Mouse (Mus musculus): Measurements from ENCODE around the gene Med12l.
"Not testable (repeated sequence)": the region's sequence is repeated elsewhere in the genome, so short reads cannot be mapped to it uniquely, and the experiment has no call there.

The Med12l gene

DNA sequence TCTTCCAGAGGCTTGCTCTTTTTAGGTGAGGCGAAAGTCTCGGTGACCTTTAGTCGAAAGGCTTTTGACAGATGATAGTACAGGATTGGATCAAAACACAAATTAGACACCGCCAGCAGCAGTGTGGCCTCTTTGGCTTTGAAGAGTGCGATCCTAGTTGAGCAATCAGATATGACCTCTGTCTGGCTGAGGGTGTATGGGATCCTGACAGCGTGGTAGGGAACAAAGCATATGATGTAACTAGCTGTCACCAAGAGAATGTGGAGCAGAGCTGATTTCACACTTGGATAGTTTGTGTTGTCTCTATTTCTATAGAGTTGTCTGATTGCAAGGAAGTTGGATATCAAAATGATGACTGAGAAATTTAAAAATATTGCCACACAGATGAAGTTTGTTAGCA is 91.8 kb downstream of the Med12l start:
- in situ Hi-C loops (cut with MboI, MseI): loop anchor here (25.0 kb wide), 2 partner anchors 1015 to 1390 kb away; no protein-coding TSS in a partner anchor

DNA sequence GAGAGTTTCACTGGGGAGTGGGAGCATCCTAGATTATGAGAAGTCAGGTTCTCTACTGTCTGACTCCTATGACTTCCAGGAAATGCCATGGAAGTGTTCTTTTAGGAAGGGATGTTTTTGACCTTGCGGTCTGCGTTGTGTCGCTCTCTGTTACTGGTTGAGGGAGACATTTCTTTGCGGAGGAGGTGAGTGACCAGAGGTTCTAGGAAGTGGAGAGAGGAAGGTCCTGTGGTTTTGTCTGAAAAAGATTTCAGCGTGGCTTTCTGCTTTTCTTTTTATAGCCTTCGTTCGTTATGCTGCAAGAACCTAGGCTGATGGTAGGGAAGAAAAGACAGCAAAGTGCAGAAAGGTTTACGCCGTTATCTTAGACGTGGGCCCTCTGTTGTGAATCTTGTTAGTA is 92.9 kb downstream of the Med12l start:
- in situ Hi-C loops (cut with MboI, MseI): loop anchor here (25.0 kb wide), 2 partner anchors 1014 to 1389 kb away; no protein-coding TSS in a partner anchor

GRCm38 (mm10) chr3:59101218-59101986 is 95.8 kb downstream of the Med12l start, which contains the start of gene Gpr171:
TSS of gene Gpr171 (minus strand) at chr3:59101821.
- in situ Hi-C loops (cut with MboI, MseI): no loop called here

GRCm38 (mm10) chr3:59102146-59102545 is 96.5 kb downstream of the Med12l start:
- in situ Hi-C loops (cut with MboI, MseI): no loop called here

DNA sequence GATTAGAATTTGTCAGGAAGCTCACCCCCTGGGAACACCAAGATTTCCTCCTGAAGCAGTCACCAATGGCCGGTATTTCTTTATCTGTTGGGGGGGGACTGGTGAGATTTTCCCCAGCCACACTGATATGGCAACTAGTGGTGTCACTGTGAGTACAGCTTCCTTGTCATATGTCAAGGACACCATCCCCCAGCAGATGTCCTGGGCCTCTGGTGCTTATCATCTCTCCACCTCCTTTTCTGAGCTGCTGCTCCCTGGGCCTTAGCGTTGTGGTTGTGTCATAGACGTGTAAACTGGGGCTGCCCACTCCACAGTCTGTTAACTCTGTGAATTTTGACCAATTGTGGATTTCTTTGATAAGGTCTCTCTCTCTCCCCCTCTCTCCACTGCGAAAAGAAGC is 98.8 kb downstream of the Med12l start:
- in situ Hi-C loops (cut with MboI, MseI): no loop called here

DNA sequence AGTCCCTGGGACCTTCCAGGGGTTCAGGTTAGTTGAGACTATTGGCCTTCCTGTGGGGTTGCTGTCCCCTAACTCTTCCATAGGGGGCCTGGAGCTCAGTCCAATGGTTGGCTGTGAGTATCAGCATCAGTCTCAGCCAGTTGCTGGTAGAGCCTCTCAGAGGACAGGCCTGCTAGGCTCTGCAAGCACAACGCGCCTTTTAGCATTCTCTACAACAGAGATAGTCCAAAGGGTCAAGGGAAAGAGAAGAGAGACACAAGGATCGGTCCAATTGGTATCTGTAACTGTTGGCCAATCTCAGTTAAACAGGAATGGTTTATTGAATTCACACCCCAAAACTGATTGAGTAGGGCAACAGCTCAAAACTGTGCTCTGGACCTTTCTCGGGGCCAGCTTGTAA is 101.8 kb downstream of the Med12l start:
- in situ Hi-C loops (cut with MboI, MseI): no loop called here

- in situ Hi-C loops (cut with MboI, MseI): not testable (repeated sequence)
These were observed 104.2 kb downstream of the Med12l start for GRCm38 (mm10) chr3:59109834-59110233.

- in situ Hi-C loops (cut with MboI, MseI): no loop called here
These were observed 106.3 kb downstream of the Med12l start for GRCm38 (mm10) chr3:59111944-59112343.

DNA sequence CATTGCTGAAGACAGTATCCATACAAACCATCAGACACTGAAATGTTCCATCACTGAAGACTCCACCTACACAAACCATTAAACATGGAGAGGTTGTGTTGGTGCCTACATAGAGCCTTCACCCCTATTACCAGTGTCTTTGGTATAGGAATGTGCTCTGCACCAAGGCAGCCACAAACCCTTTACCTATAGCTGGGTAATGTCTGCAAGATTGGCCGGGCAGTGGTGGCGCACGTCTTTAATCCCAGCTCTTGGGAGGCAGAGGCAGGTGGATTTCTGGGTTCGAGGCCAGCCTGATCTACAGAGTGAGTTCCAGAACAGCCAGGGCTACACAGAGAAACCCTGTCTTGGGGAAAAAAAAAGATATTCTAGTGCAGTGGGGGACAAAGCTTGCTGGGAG is 107.7 kb downstream of the Med12l start:
- in situ Hi-C loops (cut with MboI, MseI): not testable (repeated sequence)

DNA sequence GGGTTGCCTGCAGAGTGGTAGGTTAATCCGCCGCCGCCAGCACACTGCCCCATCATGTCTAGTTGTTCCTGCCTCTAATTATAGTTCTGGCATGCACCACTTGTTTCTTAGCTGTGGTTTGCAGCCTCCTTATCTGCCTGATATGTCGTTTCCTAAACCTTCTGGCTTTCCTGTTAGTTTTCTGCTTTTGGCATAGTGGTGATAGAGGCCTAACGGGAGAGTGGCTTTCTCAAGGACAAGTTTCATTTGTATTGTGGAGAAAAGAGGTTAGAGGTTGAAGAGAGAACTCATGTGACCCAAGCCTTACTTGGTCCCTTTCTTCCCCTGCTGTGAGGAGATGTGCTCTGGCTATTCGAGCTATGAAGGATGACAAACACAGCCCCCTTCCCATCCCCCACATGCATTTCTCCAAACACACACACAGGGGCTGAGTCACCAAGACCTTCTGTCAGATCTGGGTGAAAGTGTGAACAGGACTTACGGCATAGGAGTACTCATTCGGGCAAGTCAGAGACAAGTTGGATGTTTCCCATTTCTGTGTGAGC is 108.4 kb downstream of the Med12l start:
- in situ Hi-C loops (cut with MboI, MseI): no loop called here

GRCm38 (mm10) chr3:59121067-59121730 is 115.6 kb downstream of the Med12l start:
- in situ Hi-C loops (cut with MboI, MseI): no loop called here

DNA sequence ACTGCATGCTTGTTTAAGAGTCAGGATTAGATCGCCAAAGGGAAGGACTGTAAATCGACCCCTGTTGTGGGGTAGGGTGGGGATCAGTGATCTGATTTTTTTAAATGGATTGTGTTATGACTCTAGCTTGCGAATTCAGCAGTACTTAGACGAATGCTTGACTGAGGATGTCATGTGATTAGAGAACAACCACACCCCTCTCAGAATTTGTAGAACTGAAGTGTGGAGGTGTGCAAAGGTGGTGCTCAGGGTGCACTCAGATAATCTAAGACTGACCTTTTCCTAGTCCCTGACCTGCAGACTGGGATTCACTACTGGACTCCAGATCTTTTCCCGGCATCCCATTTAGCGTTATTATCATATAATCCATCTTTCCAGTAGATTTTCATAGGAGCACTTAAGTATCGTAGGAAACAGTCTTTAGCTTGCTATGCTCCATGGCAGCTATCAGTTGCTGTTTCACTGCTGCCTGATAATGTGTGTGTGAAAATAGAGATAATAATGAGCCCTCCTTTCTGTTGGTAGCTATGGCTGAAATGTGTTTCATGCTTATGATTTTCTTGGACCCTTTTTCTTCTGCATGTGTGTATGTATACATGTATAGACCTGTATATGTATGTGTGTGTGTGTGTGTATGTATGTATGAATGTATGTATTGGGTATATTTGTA is 116.3 kb downstream of the Med12l start:
- in situ Hi-C loops (cut with MboI, MseI): no loop called here

GRCm38 (mm10) chr3:59125022-59125421 is 119.4 kb downstream of the Med12l start:
- in situ Hi-C loops (cut with MboI, MseI): no loop called here

DNA sequence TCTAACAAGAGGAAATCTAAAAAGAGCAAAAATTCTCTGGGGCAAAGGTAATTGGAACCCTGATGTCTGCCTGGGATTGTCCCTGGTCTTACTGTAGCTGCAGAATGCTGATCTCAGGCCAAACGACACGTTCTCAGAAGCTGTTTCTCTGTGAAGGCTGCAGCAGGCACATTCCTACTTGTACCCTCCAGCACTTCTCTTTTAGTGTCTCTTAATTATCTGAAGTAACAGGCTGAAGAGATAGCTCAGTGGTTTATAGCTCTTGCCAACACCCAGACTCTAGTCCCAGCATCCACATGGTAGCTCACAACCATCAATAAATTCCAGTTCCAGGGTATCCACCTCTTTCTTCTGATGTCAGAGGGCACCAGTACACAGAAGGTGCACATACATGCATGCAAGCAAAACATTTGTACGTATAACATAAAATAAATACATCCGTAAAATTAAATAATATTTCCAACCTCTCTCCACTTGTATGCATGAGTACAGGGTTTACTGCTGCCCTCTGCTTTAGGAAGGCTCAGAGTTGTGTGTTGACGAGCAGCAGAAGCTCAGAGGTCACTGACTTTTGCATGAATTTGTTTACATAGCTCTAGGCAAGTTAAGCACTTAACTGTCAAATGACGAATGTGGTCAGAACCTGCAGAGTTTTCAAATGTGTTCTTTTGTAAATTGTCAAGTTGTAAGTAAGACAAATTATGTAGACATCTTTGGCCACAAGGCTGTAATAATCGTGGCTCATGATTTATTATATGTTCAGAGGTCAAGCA is 120.3 kb downstream of the Med12l start:
- in situ Hi-C loops (cut with MboI, MseI): no loop called here

- in situ Hi-C loops (cut with MboI, MseI): no loop called here
These were observed 123.1 kb downstream of the Med12l start for GRCm38 (mm10) chr3:59128681-59129080.

GRCm38 (mm10) chr3:59129547-59129946 is 123.9 kb downstream of the Med12l start:
- in situ Hi-C loops (cut with MboI, MseI): no loop called here

GRCm38 (mm10) chr3:59130431-59130830 is 124.8 kb downstream of the Med12l start:
- in situ Hi-C loops (cut with MboI, MseI): no loop called here

DNA sequence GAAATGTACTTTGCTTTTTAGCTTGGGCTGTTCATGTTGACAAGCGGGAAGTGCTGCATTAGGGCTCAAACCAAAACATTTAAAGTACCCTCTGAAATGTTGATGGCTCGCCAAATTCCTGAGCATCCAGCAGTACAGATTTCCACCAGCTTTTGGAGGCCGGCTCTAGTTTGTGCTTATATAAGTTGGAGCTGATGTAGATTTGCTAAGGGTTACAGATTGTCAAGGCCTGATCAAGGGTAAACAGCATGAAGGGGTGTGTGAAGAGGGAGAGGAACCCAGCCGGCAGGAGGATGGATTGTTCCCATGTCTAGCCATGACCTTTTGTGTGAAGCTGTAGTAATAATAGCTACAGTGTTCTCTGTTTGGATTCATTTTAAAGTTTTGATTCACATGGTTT is 125.5 kb downstream of the Med12l start:
- in situ Hi-C loops (cut with MboI, MseI): no loop called here

GRCm38 (mm10) chr3:59131966-59132365 is 126.3 kb downstream of the Med12l start:
- in situ Hi-C loops (cut with MboI, MseI): no loop called here

DNA sequence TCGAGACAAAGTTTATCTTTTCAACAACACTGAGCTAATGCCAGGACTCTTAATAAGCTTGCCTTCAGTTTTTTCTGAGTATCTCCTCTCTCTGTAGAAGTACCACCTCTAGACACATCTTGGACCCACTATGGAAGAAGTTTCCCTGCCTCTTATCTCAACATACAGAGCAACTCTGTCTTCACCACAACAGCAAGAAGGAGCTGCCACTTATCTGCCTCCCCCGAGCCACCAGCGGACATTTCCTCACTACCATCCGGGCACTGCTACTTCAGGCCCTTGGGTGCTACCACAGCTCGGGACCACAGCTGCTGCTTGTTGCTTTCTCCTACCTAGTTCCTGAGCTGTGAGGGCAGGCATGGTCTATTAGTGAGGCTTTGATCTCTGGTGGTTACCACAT is 127.6 kb downstream of the Med12l start:
- in situ Hi-C loops (cut with MboI, MseI): no loop called here

GRCm38 (mm10) chr3:59135911-59136653 is 130.5 kb downstream of the Med12l start:
- in situ Hi-C loops (cut with MboI, MseI): no loop called here

All from T-helper 2 cell (primary cell).